Mouse (Mus musculus): ENCODE measurements around the gene Pkp4. TPM values are rescaled to one million over a fixed set of nuclear protein-coding genes. Genes with fewer than 3 reads are reported as not detected.
A peak's percentile ranks its signal among the peaks of the same experiment; 100 is the strongest.

Pkp4 gene
- total RNA-seq, 2 experiments from 2014 or later: 51.9 to 60.8 TPM

- DNase-seq: no peak
Measured at GRCm38 (mm10) chr2:59271835-59272234, 111.2 kb downstream of the Pkp4 start.

DNA sequence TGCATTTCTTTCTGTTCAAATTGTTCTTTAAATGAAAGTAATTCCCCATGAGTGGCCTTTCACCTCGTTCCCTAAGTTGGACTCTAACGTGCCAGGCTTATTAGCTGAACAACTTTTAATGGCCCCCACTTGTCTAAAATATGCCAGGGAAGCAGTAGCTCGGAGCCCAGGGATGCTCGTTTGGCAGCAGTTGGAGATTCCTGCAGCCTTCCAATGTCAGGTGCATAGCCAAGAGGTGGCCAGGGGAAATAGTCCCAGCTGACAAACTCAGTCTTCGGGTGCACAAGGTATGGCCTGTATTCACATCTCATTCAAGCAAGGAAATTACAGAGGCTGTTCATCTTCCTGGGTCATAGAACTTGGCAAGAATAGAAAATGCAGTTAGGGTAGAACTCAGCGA, 112.1 kb downstream of the Pkp4 start:
- DNase-seq: no peak

DNA sequence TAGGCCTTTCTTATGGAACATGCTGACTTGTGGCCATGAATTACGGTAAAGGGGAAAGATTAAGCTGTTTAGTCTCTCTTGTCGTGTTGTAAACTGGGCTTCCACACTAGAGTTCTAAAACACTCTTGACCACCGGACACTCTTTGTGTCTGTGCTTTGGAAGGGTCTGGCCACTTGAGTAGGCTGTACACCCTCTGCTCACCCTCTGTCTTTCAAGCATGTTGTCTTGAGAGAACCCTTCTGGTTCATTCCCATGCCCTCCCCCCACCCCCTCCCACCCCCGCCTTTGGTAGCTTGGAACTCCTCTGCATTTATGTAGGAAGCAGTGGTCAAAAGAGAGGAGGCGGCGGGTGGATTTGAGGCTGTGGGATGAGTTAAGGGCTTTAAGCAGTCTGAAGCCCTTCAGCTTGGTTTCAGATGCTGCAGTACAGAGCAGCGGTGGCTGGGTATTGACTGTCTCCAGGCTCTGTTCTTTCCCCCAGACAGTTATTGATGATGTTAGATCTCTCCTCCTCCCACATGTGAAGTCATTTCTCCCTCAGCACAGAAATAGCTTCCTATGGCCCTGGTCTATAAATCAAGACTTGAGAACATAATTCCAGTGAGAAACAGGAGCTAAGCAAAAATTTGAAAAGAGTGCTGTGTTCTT, 120.4 kb downstream of the Pkp4 start:
- DNase-seq: no peak

DNA sequence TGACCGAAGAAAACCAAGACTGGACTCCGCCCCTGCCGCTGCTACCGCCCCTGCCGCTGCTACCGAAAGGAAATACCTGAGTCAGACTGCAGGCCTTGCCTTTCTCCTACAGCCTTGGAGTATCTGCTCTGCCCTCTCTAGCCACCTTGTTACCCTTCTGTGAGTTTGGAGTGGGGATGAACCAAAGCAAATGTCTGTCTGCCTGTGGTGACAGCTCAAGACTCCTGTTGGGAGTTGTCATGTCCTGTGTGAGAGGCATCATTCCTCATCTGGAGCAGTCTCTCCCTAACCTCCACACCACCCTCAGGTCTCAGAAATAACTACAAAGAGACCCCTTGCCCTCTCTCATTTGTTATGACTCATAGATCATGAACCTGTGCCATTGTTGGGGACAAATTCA, 122.3 kb downstream of the Pkp4 start:
- no peak for DNase-seq

GRCm38 (mm10) chr2:59284216-59284615, 123.6 kb downstream of the Pkp4 start:
- DNase-seq: no peak

- no peak for DNase-seq
Measured at GRCm38 (mm10) chr2:59284734-59285490, 124.3 kb downstream of the Pkp4 start.

GRCm38 (mm10) chr2:59285581-59285980, 124.9 kb downstream of the Pkp4 start:
- DNase-seq: peak; percentile 30 to 52

GRCm38 (mm10) chr2:59286247-59286646, 125.6 kb downstream of the Pkp4 start:
- peak; percentile 54 to 62 for DNase-seq

DNA sequence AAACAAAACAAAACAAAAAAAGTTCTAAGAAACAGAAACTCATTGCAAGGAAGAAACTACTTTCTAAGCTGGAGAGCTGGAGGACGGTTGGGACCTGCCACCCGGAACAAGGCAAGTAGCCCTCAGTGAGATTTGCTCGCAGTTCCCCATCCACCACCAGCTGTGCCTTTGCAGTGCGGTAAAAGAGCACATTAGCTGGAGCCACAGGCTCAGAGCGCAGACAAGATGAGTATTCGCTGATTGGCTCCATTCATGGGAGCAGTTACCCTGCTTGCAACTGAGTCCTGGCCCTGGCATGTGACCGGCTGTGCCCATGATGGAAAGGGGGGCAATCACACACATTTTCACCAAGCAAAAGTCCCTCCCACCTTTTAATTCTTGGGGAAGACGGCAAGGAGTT, 127.0 kb downstream of the Pkp4 start:
- no peak for DNase-seq

DNA sequence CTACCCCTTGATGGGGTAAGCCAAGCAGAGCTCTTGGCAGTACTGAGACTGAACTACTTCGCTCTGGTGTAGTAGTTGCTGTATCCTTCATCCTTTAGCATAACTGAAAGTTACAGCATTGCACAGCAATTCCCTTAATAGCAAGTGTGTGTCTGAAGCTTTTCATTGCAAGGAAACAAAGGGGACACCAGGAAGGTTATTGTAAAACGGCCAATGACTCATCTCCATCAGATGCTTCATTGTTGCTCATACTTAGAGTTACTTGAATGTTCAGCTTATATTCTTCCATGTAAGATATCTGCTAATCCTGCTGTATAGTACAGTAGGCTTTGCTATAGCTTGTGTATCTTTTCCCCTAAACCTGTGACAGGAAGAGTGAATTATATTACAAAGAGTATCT, 128.8 kb downstream of the Pkp4 start:
- DNase-seq: no peak

GRCm38 (mm10) chr2:59290391-59290790, 129.7 kb downstream of the Pkp4 start:
- DNase-seq: no peak

GRCm38 (mm10) chr2:59299831-59300230, 139.2 kb downstream of the Pkp4 start:
- no peak for DNase-seq

GRCm38 (mm10) chr2:59301671-59302070, 141.0 kb downstream of the Pkp4 start:
- DNase-seq: no peak

GRCm38 (mm10) chr2:59302430-59302829, 141.8 kb downstream of the Pkp4 start:
- peak; percentile 53 to 63 for DNase-seq

GRCm38 (mm10) chr2:59303530-59304063, 142.9 kb downstream of the Pkp4 start:
- DNase-seq: no peak

DNA sequence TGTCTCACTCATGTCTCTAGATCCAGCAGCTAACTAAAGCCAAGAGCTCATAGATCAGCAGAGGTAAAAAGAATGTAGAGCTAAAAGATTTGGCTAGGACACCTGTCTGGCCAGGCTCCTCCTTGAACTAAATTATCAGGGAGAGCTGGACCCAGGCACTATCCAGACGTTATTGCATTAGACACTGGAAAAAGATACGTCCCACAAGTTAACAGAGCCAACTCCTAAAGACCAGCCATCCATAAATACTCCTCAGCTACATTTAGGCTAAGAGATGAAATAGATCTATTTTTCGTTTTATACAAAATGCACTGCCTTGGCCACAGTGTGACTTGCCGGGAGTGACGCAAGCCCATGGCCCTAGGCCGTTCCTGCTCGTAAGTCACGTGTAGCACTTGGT, 146.7 kb downstream of the Pkp4 start:
- no peak for DNase-seq

GRCm38 (mm10) chr2:59308055-59308454, 147.4 kb downstream of the Pkp4 start:
- no peak for DNase-seq

DNA sequence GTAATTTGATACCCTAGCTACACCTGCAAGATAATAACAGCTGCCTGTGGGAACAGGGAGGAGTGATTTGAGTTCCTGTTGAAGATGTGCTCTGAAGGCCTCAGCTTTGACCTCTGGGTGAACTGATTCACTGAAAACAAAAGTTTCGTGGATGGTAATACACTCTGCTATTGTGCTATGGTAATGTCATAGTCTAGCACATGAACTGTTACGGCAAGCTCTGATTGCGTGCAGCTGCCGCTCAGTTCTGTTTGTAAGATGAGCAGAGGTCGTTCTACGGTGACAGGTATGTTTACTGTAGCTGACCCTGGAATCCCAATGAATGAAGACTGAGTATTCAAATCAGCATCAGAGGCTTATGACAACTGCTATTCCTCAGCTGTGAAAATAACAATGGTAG, 152.6 kb downstream of the Pkp4 start:
- no peak for DNase-seq

DNA sequence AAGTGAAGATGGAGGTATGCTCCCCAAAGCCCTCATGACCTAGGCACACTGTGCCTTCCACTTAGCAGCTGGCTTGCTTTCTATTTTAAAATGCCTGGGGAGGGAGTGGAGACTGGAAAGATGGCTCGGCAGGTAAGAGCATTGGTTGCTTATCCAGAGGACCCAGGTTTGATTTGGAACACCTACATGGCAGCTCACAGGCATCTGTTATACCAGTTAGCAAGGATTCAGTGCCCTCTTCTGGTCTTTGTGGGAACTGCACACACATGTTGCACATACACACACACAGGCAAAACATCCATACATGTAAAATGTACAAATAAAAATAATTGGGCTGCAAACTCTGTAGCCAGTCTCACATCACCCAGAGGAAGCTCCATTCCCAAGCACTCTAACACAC, 158.0 kb downstream of the Pkp4 start:
- no peak for DNase-seq

DNA sequence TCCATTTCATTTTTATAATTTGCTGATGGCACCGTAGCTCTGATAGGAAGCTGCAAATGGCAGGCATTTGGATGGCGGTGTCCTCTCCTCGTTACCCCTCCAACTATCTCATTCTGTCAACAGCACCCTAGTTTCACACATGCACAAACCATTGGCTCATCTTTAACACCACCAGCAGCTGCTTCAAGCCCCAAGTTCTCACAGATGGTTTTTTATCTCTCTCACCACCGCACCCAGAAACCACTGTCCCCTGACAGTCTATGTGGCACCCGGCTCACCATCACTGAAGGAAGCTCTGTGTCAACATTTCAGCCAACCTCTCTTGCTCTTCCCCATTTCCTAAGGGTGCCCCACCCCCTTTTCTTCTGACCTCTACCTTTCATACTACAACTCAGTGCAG, 167.3 kb downstream of the Pkp4 start:
- DNase-seq: no peak

DNA sequence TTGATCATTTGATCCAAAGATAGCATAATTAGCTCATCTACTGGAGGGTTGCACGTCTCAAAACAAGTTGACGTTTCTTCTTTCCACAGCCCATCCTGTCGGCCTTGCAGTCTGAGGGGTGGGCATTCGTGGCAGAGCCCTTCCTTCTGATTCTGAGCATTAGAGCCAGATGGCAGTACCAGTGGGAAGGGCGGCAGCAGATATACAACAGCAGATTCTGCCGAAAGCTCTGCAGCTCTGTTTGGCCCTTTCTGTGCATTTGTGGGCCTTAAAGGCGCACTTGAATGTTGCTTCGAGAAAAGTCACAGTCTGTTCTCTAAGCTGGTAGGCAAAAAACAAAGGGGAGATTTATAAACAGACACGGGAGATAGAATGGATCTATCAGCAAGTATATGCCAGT, 170.4 kb downstream of the Pkp4 start:
- DNase-seq: no peak

GRCm38 (mm10) chr2:59332523-59332922, 171.9 kb downstream of the Pkp4 start:
- DNase-seq: no peak

- no peak for DNase-seq
Measured at GRCm38 (mm10) chr2:59338501-59338900, 177.9 kb downstream of the Pkp4 start.

DNA sequence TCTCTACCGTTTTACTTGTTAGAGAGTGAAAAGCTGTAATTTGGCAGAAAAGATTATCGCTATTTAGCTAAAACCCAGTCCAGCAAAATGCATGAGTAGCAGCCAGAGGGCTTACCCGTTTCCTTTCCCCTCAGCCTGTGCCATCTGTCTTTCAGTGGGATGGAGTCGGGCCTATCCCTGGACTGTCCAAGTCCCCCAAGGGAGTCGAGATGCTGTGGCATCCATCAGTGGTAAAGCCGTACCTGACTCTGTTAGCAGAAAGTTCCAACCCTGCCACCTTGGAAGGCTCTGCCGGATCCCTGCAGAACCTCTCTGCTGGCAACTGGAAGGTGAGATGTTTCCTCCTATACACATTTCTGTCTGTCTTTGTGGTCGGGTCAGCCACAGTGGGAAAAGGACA, 178.3 kb downstream of the Pkp4 start:
- DNase-seq: no peak
